Mouse (Mus musculus) testis, postnatal 14 days (tissue): ENCODE data around the gene Grhl3.

Source experiments
- DNase-seq: peaks from one replicate; pipeline ENCODE4 v3.0.0; 2021; ENCODE audit warnings: low spot score

The Grhl3 gene

DNA sequence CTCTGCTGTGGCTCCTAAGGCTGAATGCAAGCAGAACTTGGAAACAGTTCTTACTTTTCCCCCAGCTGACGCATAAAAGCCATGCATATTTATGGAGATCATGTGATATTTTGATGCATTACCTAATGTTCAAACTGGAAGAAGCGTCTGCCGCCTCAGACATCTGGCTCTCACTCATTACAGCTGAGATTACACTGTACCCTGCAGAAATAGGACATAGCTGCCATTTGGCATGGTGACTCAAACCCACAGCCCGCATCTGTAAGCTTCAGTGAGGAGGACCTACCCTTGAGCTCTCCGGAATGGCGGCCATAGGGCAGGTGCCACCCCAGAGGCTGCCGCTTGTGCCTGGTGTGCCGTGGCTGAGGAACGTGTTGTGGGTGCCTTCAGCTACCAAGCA, 42.2 kb downstream of the Grhl3 start:
- DNase-seq = no peak

- peak; percentile 40 for DNase-seq
Measured at GRCm38 (mm10) chr4:135530270-135530669, 43.2 kb downstream of the Grhl3 start.

- DNase-seq = no peak
Measured at GRCm38 (mm10) chr4:135526039-135526710, 47.3 kb downstream of the Grhl3 start.

- DNase-seq = no peak
Measured at GRCm38 (mm10) chr4:135525057-135525456, 48.4 kb downstream of the Grhl3 start.

GRCm38 (mm10) chr4:135523939-135524338, 49.5 kb downstream of the Grhl3 start:
- DNase-seq = no peak

- DNase-seq = no peak
Measured at GRCm38 (mm10) chr4:135520421-135520820, 53.0 kb downstream of the Grhl3 start.

DNA sequence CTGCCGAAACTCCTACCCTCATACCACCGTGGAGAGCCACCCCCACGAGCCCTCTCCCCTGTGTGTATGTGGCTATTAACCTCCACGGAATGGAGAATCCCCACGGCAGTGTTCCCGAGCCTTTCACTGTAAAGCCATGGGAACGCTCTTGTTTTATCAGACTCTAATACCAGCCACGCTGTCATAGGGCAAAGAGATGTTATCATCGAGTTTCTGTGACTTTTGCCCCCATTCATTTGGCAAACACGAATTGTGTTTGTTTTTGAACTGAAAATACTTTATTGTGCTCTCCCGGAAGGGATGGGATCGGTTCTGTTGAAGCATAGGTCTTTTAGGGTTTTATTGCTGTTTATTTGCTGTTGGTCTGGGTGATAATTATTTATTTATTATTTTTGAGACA, 55.3 kb downstream of the Grhl3 start:
- no peak for DNase-seq

DNA sequence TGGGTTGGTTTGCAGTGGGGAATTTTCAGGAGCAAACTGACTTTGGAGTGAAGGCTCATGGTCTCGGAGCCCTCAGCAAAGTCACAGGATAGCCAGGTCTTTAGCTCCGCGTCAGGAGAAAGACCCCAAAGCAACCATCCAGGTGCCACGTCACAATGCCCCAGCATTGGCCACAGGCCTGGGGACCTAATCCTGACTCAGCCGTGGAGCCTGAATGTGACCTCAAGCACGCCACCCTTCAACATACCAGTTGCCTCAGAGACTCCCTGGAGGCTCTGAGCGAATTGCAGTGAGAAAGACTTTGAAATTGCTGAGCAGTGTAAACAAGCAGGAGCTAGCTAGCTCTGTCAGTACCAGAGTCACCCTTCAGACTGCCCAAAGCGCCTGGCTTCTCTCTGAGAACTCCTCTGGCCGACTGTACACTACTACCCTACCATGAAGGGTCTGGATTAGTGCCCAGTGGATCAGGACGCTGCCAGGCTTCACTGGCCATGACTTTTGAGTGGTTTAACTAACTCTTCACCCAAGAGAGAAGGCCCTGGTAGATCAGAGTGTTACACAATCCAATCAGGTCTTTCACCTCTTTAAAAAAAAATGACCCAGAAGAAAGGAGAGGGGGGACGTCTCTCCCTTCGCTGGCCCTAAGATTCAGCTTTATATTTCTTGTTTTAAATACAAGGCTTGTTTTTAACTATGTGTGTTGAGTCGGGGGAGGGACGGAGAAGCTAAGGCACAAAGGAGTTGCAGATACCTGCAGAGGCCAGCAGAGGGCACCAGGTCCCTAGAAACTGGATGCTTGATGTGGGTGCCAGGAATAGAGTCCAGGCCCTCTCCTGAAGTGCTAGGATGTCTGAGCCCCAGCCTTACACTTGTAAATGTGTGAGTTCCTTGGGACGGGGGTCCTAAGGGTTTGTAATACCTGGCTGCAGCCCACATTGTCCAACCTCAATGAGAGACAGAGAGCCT, 56.8 kb downstream of the Grhl3 start:
- DNase-seq = no peak

DNA sequence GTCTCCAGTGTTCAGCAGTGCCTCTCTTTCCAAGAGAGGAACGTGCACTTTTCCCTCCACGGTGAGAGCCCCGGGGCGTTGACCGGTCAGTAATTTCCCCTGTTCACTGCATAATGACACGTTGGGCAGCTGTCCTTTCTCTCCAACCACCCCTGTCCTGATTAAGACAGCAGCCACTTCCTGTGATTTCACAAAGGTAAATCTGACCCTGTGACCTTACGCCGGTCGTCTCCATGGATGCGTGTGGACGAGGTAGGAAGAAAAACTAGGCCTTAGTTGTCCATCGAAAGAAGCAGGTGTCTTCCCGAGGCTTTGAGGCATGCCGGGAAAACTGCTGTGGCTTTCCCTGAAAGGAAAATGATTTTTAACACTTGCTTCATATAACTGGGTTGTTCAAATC, 58.5 kb downstream of the Grhl3 start:
- DNase-seq = no peak

GRCm38 (mm10) chr4:135513865-135514264, 59.6 kb downstream of the Grhl3 start:
- DNase-seq = no peak

DNA sequence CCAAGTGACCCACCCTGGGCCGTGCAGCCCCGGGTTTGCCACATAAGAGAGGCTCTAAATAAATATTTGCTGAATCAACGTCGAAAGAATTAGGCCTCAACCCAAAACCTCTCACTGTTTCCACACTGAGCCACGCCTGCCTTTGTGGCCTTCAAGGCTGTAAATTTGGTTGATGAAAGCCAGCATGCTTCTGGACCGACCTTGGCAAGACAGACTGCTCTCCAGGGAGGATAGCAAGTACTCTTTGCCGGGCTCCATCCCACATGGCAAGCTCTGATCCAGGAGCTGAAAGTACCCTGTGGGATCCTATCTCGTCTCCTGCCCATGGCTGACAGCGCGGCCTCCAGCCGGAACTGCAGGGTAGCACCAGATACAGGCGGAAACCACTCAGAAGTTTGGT, 63.9 kb downstream of the Grhl3 start:
- peak; percentile 50 for DNase-seq

DNA sequence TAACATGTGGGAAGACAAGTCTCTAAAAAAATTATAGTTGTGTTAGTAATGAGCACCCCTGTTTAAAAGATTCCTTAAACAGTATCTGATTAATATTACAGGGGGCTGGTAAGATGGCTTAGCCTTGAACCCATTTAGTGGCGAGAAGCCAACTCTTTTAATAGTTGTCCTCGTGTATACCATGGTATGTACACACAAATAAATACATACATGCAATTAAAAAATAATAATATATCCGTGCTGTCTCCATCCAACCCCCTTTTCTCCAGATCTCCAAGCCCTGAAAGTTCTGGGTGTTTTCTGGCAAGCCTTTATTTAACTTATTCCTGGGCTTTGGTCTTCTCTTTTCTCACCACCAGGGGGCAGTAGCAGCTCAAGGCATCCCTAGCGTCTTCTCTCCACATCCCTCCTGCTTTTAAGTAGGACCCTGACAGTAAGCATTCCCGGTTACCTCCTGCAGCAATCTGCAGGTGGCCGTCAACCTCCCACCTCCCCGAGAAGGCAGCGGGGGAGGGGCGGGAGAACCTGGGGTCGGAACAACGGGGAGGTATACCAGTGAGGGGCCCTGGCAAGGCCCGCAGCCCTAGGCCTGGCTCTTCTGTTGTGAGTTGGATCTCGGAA, 64.9 kb downstream of the Grhl3 start:
- peak; percentile 77 for DNase-seq

DNA sequence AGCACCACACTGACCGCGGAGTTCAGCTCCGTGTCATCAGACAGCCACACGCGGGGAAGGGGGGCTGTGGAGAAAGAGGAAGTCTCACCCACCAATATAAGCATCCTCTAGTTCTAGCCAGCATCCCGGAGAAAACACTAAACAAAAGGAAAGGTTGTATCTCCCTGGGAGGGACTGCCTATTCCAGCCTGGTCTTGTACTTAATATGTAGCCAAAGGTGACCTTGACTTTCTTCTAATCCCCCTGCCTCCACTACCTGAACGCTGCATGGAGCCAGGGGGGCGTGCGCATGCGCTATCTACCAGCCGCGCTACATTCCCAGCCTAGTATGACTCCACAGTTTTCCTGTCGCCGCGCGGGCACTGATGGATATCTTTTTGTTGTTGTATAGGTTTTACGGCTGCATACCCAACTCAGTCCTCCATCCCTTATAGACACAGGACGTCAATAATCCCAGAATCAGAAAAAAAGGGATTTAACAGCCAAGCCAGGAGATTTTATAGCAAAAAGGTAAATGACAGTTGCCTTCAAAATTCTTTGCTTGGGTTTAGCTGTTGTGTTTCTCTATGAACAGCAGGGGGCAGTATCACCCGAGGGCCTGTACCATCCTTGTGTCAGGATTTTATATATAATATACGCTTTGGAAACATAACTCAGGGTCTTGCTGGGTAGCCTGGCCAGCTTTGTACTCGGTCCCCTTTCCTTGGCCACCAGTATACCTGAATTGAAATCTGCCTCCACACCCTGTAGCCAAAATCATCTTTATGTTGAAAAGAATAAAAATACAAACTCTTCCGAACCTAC, 65.7 kb downstream of the Grhl3 start:
- DNase-seq = peak; percentile 74

DNA sequence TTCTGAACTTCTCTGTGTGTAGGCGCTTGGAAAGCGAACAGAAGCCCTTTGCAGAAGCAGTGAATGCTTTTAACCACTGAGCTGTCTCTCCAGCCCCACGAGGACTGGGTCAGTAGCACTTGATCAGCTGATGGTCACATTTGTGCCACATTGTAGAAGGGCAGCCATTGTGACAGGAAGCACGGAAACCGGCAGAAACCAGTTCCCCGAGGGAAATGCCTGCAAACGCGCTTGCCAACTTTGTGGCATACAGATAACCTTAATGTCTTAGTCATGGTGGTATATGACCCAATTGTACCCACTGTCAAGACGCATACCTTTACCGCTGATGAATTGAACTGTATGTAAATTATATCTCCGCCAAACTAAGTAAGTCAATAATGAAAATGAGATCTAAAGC, 67.6 kb downstream of the Grhl3 start:
- no peak for DNase-seq

- no peak for DNase-seq
Measured at GRCm38 (mm10) chr4:135501587-135501986, 71.8 kb downstream of the Grhl3 start.

DNA sequence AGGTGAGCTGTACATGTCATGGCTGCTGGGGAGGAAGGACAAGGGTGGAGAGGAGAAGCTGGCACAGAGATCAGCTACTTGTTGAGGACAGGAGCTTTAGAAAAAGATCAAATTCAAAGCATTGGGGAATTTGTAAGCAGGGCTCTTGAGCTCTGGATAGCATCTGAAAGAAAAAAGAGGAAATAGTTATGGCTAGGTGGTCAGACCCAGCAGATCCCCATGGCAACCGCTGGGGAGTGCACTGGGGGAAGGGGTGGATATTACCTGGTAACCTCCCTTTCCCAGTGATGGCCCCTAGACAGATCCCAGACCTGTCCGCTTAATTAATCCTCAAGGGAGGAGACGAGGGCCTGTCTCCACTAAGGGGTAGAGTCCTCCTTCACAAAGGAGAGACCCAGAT, 73.6 kb downstream of the Grhl3 start:
- no peak for DNase-seq

GRCm38 (mm10) chr4:135498136-135498535, 75.3 kb downstream of the Grhl3 start:
- DNase-seq = no peak

- DNase-seq = peak; percentile 80
Measured at GRCm38 (mm10) chr4:135495810-135496209, 77.6 kb downstream of the Grhl3 start.

GRCm38 (mm10) chr4:135495397-135495791, 78.0 kb downstream of the Grhl3 start:
- no peak for DNase-seq

DNA sequence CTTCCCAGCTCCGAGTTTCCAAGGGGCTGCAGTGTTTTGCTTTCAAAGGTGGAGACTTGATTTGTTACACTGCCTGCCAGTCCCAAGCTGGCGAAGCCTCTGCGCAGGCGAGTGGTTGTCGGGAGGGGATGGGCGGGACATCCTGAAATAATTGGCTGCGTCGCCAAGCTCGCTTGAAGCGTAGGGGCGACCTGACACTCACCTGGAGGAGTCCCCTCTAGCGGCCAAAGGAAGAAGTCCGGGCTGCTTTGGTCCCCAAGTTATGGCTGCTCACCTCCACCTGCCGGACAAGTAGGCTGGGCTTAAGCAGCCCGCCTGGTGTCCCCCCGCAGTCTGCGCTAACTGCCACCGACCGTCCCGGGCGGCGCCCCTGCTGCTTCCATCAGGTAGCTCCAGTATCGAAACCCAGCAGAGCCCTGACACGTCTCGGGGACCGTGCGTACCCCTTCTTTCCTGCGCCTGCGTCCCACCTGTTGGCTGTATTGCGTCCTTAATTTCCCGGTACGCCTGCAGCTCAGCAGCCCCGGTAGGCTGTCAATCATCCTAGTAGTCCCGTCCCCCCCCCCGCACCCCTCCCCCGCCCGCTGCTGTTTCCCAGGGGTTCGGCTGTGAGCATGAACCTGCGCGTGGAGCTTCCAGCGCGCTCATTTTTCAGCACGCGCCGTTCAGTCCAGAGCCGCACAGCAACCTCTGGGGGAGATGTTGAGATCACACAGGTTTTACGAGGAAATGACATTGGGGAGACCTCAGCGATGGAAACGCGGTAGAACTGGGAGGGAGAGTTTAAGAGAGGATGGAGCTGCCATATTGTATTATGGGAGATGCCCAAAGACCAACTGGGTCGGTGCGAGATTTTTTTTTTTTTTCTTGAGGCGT, 78.7 kb downstream of the Grhl3 start, which contains the start of the genes Stpg1 and Nipal3:
Stpg1 (plus strand) TSS at position 270 of the 876 bp plus-strand sequence.
Nipal3 (minus strand) TSS at position 518 of the 876 bp plus-strand sequence.
- peak; percentile 90 for DNase-seq
